Mouse (Mus musculus) lung, postnatal 10 days (tissue): Measurements from ENCODE around the gene Sestd1.

Experiments
- DNase-seq: peaks from one replicate; pipeline ENCODE4 v3.0.0; 2021

The Sestd1 gene

DNA sequence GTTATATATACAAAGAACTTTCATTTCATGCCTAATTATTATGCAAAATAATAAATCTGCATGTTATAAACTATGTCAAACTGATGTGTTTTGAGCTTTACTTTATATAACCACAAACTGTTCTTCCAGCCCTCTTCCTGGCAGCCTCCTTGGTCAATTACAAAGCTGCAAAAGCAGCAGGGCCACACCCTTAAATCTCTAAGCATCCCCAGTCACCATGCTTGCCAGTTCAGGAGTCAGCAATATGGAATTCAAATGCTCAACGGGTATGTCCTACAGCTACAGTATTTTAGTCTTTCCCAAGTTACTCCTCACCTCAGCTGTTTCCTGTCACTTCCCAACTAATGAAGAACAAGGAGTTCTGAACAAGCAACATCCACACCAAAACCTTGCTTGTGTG lies 10.3 kb downstream of the Sestd1 start:
- peak; percentile 28 for DNase-seq

GRCm38 (mm10) chr2:77268612-77269239 lies 11.7 kb downstream of the Sestd1 start:
- DNase-seq, result no peak

DNA sequence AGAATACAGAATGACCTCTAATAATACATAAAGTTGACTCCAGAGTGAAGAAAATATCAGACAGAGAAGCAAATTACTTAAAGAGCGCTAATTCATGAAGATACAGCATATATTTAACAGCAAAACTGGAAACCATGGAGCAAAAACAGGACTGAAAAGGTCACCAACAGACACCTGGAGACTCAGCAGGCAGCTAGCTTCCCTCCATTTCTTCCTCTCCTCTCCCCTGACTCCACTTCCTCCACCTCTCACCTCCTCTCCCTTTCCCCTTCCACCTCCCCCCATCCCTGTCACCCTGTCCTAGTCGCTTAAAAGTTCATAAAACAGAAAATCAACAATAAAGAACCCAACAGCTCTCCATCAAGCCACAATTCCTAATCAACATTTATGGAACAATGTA lies 13.5 kb downstream of the Sestd1 start:
- no peak for DNase-seq

DNA sequence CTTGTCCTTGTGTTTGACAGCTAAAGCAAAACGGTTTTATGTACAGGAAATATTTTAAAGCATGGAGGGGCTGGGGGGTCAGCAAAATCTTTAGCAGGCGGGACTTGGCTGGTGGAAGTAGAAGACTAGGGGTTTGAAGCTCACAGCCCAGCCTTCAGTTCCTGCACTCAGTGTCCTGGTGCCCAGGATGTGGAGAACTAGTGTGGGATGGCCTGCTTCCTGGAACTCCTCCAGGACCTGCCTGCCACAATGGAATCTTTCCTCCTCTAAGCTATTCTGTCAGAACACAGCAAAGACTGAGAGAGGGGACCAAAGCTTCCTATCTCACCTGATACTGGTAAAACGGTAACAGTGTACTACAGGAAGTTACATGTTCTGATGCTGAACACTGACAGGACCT lies 14.4 kb downstream of the Sestd1 start:
- peak; percentile 39 for DNase-seq

DNA sequence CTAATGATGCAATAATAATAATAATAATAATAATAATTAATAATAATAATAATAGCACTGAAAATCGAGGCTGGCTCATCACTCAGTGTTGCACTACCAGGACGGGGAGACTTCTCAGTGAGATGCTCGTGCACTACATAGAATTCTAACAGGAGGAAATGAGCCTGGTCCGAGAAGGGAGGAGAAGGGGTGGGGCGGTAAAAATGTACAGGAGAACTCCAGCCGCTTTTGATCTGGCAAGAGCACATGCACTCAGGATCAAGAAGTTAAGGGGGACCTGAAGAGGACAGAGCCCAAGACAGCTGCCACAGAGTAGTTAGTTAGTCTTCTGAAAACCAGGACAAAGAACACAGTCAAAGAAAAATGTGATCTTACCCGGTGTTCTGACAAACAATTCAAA lies 15.1 kb downstream of the Sestd1 start:
- no peak for DNase-seq

GRCm38 (mm10) chr2:77264550-77264949 lies 15.8 kb downstream of the Sestd1 start:
- DNase-seq, result no peak

DNA sequence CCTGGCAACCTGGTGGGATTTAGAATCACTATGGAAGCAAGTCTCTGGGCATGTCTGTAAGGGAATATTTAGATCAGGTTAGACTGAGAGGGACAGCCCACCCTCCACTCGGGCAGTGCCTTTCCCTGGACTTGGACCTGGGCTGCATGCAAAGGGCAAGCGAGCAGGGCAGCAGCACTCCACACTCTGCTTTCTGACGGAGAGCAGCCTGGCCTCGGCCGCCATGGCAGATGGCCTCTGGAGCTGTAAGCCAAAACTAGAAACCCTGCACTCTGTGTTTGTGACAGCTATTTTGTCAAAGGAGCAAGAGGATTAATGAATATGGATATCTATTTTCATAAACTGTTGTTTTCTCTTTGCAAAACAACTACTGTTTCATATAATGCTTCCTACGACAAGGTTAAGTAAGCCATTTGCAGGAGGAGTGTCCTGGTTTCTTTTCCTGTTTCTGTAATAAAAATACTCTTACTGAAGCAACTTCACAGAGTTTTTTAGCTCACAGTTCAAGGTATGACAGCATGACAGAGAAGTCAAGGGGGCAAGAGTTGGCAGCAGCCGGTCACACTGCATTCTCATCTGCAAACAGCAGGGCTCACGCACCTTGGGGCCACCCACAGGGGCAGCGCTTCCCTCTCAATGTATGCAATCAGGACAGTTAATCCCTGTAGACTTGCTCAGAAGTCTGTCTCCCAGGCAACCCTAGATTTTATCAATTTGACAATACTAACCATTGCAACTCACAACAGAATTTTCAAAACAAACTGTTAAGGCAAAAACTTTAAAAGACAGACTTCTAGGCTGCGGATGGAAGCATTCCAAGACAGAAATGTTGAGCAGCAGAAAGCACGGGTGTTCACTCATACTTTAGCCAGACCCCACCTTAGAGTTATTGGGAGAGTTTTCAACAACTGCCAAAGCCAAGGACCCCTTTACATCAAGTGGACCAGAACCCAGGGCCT lies 16.6 kb downstream of the Sestd1 start:
- DNase-seq, result no peak

DNA sequence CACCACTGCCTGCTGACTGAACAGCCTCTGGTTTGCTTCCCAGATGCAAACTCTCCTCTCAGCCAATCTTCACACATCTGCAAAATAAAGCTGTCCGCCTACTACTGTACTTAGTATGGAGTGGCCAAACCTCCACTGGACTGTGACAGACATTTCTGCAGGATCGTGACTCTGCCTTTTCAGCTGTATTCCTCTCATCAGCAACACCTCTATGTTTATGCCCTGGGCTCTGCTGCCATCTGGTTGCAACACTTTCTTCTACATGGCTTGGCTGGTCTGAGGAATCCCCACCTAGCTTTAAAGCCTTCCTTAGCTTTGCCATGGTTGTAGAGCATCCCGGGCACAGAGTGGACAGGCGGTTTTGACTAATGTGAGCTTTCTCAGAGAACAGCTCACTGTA lies 20.3 kb downstream of the Sestd1 start:
- DNase-seq, result no peak

DNA sequence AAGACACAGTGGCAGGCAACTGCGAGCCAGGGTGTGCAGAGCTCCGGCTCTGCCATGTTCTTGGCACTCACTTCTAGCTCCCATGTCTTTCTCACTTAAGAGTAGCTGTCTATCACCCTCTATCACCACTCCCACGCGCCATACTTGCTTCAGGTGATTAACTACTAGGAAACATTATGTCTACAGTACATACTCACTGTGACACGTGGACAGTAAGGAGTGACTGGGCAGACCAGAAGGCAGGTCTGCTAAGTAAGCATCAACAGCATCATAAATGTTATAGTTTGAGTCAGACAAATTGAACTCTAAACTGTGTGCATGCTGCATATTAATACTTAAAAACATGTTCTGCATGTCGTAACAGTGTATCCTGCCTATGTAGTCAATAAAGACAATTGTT lies 27.2 kb downstream of the Sestd1 start:
- DNase-seq, result no peak

DNA sequence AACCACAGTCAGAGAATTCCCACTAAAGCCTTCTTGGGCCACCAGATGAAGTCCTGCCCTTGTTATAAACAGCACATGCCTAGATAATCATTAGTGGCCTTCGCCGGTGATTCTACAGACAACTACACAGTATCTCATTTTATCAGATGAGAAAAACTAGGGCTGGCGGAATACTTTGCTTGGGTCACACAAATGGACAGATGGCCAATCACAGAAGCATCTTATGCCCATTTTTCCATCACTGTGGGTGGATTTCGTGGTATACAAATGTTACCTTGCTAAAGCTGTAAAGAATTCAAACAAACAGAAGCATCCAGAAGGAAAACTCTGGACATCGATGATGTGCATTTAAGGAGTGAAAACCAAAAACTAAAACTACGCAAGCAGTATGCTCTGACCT lies 28.7 kb downstream of the Sestd1 start:
- no peak for DNase-seq

- DNase-seq, result peak; percentile 59
These were observed 30.4 kb downstream of the Sestd1 start for GRCm38 (mm10) chr2:77249771-77250681.

- DNase-seq, result no peak
These were observed 32.0 kb downstream of the Sestd1 start for GRCm38 (mm10) chr2:77248416-77248815.

GRCm38 (mm10) chr2:77247200-77247830 lies 33.1 kb downstream of the Sestd1 start:
- no peak for DNase-seq

DNA sequence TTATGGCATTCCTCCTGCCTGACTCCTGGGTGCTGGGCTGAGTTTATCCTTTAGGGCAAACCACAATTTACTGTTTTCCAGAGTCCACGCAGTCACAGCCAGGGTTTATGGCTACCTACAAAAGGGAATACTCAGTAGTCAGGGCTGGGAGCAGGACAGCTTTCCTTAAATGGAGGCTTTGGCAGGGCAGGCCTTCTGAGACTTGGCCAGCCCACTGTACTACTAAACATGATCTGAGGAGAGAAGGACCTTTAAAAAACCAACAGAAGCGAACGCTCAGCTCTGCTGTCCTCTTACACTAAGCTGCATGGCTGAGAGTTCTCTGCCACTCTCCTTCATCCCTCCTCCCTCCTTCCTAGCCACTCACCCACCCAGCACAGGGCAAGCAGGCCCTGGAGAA lies 34.6 kb downstream of the Sestd1 start:
- DNase-seq, result peak; percentile 15

DNA sequence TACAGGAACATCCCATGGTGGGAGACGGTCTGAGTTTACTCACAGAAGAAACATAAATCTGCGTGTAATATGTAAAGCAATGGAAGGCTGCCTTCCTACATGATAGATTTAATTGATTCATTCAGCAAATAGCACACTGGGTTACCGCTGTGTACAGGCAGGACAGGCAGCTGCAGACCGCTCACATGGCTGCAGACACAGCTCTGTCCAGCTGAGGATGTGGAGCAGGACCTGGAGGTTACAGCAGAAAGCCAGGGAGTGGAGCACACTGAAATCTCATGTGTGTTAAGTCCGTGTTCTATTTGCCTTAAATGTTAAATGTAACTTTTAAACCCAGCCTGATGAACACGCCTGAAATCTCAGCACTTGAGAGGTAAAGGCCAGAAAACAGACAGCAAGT lies 38.1 kb downstream of the Sestd1 start:
- DNase-seq, result no peak

DNA sequence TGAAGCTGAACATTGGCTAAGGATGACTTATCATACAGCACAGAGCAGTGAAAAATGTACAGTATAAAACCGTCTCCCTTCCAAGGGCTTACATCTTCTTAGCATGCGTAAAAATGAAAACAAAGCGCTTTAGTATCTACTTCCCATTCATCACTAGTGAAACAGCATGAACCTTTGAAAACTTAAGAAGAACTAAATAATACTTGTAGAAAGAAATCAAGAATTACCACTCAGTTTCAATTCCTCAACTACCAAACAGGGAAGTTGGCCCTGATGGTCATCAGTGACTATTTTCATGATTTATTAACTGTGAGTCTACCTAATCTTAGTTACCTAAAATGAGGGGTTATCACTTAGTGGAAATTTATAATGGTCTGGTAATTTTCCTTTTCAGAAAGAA lies 41.8 kb downstream of the Sestd1 start:
- no peak for DNase-seq

GRCm38 (mm10) chr2:77238046-77238445 lies 42.3 kb downstream of the Sestd1 start:
- DNase-seq, result no peak

- DNase-seq, result peak; percentile 13
These were observed 43.5 kb downstream of the Sestd1 start for GRCm38 (mm10) chr2:77236860-77237259.

GRCm38 (mm10) chr2:77235896-77236295 lies 44.5 kb downstream of the Sestd1 start:
- DNase-seq, result peak; percentile 35

GRCm38 (mm10) chr2:77232604-77233003 lies 47.8 kb downstream of the Sestd1 start:
- no peak for DNase-seq

DNA sequence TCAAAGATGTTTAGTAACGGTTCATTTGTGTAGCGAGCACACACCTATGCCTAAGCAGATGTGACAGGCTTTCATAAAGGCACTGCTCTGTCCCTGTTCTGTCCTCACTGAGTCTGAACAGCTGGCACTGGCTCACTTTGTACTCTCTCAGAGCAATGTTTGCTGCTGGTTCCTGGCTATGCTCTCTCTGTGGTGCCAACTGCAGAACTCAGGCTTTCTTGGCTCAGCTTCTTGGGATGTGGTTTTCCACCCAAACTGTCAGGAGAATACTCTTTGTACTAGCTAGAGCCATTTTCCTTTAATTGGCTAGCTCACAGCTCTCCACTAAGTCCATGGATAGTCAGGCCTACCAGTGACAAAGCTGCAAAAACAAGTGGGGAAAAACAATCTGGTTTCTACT lies 59.4 kb downstream of the Sestd1 start:
- DNase-seq, result no peak

- no peak for DNase-seq
These were observed 67.5 kb downstream of the Sestd1 start for GRCm38 (mm10) chr2:77212885-77213284.

DNA sequence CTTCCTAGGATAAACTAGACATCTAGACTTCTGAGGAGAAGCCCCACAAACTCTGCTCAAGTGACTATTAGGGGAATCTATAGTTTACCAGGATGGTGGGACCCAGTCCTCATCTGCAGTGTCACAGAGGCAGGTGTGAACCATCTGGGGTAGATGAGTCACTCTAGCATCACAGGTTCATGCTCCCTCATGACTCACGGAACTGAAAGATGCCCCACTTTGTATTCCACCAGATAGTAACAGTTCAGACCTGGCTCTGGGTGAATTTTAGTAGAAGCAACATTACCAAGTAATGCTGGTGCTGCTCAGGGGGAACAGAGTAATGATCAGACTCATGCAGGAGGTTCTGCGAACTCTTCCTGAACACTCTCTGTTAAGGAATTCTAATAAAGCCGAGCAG lies 73.4 kb downstream of the Sestd1 start:
- DNase-seq, result no peak
